Mouse (Mus musculus): Measurements from ENCODE around the gene Tmed3.

Gene Tmed3

DNA sequence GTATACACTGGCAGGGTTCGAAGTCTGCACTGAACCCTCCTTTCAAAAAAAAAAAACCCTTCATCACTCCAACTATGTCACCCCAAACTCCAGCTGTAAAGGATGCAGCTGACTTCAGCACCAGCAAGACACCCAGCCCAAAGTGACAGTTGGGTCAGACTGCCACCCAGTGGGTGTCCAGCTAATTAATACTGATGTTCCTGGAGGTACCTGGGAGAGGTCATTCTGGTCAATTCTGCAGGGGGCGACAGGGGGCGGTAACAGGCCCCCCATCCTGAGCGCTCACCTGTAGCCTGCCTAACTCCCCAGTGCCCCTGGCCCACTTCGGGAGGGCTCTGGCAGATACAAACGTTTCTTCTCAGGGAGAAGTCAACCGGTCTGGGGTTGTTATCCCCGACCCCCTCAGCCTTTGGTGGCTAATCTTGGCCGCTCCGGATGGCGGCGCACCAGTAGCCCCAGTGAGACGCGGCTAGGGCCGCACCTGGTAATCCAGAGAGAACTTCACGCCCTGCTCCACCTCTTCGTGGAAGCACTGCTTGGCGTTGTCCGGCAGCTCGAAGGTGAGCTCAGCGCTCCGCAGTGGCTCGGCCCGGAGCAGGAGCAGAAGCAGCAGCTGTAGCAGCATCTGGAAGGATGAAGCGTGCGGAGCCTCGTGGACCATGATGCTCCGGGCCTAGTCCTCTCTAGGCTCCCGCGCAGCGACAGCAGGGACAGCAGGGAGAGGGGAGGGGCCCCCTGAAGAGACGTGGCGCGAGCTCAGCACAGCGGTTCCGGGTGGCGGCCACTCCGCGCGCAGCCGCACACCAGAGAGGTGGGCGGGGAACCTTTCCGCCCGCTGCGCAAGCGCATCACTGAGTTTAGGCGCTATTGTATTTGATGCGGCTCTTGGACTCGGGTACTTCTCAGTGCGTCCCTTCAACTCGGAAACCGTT, at the start of gene Tmed3:
TSS of gene Tmed3 (minus strand) at position 804 of the 932 bp plus-strand sequence.
- DNase-seq: peak; percentile 92 to 96

DNA sequence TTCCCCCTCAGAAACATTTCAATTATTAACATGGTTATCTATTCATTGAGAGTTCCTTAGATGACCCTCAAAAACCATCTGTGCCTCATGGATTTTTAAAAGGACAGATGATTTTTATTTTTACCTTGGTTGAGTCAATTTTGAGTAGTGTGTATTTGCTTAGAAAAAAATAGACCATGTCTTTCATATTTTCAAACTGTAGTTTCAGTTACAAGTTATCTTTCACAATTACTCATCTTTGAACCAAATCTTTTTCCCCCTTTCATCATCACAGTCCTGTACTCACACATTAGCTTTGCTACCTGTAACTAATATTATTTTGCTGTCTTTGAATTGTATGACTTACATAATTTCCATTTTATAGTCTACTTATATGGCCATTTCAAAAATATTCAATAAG, 35.2 kb upstream of the Tmed3 start:
- DNase-seq: no peak

GRCm38 (mm10) chr9:89738295-89738694, 33.4 kb upstream of the Tmed3 start, which contains the start of gene Ankrd34c:
TSS of gene Ankrd34c (minus strand) at chr9:89738475.
- no peak for DNase-seq

GRCm38 (mm10) chr9:89737888-89738287, 33.0 kb upstream of the Tmed3 start:
- no peak for DNase-seq

- DNase-seq: peak; percentile 15 to 22
Observed at GRCm38 (mm10) chr9:89736932-89737705, 32.3 kb upstream of the Tmed3 start.

DNA sequence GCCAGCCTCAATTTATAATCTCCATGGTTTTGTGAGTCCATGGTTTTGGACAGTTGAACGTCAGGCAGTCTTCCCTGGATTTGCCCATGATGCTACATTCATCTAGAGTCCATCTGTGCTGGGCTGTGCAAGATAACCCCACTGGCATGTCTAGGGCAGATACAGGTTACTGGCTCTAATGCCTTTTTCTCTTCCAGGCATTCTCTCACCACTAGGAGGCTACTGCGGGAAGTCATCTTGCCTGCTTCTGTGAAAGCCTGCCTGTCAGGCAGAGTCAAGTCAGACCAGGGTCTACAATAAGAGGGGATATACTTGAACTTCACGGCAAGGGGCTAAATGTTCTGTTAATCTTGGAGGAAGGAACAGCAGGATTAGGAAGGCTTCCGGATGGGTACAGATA, 2.0 kb upstream of the Tmed3 start:
- peak in 1 of 2 experiments; percentile 12 for DNase-seq

- DNase-seq: no peak
Observed at GRCm38 (mm10) chr9:89705197-89705533, 297 bp upstream of the Tmed3 start.

GRCm38 (mm10) chr9:89700910-89701457, 3.9 kb downstream of the Tmed3 start:
- no peak for DNase-seq

DNA sequence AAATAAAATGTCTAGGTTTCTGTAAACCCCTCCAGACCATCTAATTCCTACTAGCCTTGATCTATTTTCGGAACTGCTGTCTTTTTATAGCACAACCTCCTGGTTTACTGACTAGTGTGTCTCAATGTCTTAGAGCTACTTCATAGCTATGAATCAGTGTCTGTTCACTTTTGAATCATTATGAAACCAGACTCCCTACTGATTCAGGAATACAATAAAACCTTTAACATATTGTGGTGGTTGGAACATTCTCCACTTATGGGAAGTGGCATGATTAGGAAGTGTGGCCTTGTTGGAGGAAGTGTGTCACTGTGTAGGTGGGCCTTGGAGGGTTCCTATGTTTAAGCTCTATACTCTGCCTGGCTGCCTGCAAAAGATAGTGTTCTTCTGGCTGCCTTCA, 9.7 kb downstream of the Tmed3 start:
- no peak for DNase-seq

GRCm38 (mm10) chr9:89693670-89694069, 11.2 kb downstream of the Tmed3 start:
- DNase-seq: no peak

DNA sequence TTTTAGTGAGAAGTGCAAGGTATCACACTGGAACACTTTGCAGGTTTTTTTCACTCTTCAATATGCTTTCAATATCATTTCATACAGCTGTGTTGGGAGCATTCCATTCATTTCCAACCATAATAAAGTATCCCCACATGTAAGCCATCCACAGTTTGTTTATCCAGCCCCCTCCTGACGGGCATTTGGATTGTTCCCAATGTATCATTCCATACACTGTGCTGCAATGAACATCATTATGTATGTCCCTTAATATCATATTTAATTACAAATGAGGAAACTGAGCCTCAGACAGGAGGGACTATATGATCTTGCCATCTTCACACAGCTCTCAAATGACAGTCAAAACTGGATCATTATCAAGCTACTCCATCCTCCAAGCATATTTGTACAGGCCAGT, 15.7 kb downstream of the Tmed3 start:
- DNase-seq: no peak

DNA sequence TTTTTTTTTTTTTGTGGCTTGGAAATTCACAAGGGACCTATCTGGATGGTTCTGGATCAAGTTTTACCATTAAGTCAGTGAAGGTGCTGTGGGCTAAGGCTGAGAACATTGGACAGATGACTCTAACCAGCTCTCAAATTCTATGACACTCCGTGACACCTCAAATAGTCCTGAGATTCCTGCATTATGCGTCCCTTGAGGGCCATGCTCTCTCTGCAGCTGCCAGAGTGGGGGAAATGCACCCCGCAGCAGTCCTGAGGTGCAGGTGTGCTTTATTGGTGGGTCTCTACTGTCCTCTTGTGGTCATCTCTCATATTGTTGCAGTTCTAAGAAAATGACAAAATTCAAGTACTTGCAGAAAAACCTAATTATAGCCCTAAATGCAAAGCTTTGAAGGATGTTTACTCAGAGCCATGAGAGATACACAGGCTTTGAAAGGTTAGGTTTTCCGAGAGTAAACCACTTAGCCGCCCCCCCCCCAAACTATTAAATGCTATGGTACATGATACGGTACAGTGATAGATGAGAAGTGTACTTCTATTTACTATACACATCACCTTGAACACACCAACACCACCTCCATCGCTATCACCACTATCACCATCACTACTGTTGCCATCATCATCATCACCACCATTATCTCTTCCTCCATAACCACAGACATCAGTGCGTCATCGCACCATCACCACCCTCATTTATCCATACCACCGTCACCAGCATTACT, 17.2 kb downstream of the Tmed3 start:
- no peak for DNase-seq

- no peak for DNase-seq
Observed at GRCm38 (mm10) chr9:89686262-89686661, 18.6 kb downstream of the Tmed3 start.

GRCm38 (mm10) chr9:89678974-89679373, 25.9 kb downstream of the Tmed3 start:
- DNase-seq: peak; percentile 28 to 40

- peak; percentile 26 to 78 for DNase-seq
Observed at GRCm38 (mm10) chr9:89674014-89674618, 30.8 kb downstream of the Tmed3 start.

GRCm38 (mm10) chr9:89673402-89673801, 31.5 kb downstream of the Tmed3 start:
- no peak for DNase-seq

DNA sequence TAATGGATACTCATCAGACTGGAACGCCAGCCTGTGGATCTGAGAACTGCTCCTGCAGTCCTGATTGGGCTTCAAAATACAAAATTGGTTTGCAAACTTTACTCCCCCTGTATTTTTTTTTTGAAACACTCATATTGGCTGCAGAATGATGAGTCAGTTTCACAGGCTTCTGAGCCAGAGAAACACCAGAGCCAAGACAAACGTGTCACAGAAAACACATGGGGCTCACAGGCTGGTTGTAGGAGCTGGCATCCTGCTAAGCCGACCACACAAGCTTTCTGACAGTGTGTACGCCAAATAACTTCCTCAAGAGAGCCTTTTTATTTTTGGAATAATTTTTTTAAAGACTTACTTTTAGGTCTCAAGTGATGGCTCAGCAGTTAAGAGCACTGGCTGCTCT, 35.0 kb downstream of the Tmed3 start:
- DNase-seq: no peak

DNA sequence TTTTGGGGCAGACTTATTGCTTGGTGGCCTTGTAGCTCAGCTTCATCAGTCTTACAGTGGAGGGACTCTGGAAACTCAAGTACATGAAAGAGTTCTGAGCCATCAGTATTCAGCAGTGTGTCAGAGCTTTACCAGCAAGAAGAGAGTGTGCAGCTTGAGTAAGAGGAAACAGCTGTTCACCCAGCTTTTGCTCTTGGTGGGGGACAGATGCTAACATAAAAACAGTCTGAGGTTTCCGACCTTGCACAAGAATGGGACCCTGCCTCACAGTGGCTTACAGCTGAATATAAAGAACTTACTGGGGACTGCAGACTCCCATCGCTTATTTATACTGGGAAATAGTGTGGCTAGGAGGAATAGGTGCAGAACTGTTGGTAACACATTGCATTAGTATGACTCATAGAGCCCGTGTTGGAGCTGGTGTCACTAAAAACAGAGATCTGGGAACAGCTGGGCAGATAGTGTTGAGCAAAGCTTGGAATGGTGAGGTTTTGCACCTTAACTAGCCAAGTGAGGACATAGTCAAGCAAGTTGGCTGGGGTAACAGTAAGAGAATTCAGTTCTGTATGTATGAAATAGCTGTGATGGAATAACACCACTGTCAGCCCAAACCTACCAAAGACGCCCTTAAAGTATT, 37.4 kb downstream of the Tmed3 start:
- DNase-seq: no peak

DNA sequence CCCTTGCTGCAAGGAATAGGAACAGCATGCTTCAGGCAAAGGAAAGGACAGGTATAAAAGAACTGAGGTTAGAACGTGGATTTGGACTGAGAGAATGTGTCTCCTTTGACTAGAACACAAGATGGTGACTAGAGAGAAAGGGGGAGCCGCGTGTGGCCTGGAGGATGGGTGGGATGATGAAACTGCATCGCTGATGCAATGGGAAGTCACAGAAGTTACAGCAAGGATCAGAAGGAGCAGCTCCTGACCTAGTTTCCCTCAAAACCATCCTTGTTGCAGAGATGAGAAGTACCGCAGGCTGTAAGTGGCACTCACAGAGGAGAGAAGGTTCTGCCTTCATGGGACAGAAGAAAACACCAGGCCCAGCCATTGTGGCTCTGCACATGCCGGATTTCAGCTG, 54.0 kb downstream of the Tmed3 start:
- DNase-seq: no peak

Measured in lung, postnatal 4 days (tissue).